Mouse (Mus musculus) fat pad, adult 2 months (tissue): ENCODE results near the gene Hist1h2bc.
A peak's percentile ranks its signal among the peaks of the same experiment; 100 is the strongest.
"Not testable (repeated sequence)": the region's sequence is repeated elsewhere in the genome, so short reads cannot be mapped to it uniquely, and the experiment has no call there.

Source experiments
- DNase-seq: peaks from one replicate; pipeline ENCODE4 v3.0.0-alpha.2; 2011; ENCODE audit warnings: low read depth, low spot score; ENCODE audit errors: extremely low read depth

The Hist1h2bc gene

DNA sequence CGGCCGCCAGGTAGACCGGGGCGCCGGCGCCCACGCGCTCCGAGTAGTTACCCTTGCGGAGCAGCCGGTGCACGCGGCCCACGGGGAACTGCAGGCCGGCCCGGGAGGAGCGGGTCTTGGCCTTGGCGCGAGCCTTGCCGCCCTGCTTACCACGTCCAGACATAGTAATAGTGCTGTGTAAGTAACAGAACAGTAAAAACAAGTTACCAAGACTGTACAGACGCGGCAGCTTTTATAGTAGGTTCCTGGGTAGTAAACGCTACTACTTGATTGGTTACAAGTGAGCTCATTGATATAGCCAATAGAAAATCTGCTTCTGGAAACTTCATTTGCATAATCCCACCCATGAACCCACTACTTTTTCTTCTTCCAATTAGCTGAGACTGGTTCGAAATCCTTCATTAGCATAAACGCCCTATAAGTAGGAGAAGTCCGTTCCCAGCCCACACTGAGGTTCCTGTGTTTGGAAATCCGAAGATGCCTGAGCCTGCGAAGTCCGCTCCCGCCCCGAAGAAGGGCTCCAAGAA lies at the start of gene Hist1h2bc, which contains the start of gene Hist1h2ac:
Gene Hist1h2bc, plus strand, starts transcription at position 445 of the 527 bp plus-strand sequence.
Gene Hist1h2ac, minus strand, starts transcription at position 194 of the 527 bp plus-strand sequence.
- DNase-seq: peak; percentile 99

DNA sequence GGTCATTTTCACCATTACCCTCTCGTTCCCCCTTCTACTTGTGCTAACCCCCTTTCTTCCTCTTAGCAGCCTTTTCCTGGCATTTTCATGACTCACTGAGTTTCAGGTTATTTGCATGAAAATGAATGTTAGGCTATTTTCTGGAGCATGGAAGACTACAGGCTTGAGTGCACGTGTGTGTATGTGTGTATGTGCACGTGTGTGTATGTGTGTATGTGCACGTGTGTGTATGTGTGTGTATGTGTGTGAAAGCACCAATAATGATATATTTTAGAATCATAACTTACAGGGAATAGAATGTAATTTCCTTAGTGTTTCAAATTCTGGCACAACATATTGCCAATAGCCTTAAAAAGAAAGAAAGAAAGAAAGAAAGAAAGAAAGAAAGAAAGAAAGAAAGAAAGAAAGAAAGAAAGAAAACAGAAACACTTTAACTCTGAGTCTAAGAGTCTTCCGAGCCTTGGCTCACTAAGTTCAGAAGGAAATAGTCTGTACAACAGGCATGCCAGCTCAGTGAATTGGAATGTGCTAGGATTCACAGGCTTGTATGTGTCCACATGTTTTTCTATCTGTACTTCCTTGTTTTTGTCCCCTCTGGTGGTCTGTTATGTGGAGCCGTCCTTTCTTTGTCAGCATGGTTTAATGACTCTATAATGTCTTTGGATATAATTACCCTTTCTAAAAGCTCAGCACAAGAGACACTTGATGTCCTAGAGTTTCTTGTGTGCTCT lies 24.2 kb upstream of the Hist1h2bc start:
- no peak for DNase-seq

- no peak for DNase-seq
Observed at GRCm38 (mm10) chr13:23662536-23662935, 21.5 kb upstream of the Hist1h2bc start.

- no peak for DNase-seq
Observed at GRCm38 (mm10) chr13:23681990-23682582, 1.9 kb upstream of the Hist1h2bc start.

GRCm38 (mm10) chr13:23682623-23682946 lies 1.4 kb upstream of the Hist1h2bc start:
- no peak for DNase-seq

DNA sequence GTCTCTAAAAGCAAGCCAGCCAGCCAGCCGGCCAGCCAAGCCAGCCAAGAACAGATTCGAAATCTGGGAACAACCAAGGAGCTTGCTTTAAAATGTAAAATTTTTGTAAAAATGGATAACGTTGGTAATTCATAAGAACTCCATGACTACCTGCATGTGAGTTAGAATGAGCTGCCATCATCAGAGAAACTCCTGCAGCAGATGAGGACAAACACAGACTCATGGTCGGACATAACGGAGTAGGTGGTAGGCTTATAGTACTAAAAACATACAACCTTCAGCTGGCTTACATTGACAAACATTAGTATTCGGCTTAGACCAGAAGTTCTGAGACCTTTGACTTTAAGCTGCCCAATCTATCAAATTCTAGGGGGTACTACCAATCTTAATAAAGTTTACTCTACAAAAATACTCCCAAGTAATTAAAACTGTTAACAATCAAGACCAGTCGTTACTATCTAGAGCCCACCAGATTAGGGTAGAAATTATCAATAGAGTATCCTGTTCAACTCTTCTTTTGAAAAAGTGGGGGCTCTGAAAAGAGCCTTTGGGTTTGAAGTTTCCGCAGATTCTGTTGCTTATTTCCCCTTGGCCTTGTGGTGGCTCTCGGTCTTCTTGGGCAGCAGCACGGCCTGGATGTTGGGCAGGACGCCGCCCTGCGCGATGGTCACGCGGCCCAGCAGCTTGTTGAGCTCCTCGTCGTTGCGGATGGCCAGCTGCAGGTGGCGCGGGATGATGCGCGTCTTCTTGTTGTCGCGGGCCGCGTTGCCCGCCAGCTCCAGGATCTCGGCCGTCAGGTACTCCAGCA lies 848 bp upstream of the Hist1h2bc start:
- not testable (repeated sequence) for DNase-seq

- DNase-seq: peak; percentile 46
Observed at GRCm38 (mm10) chr13:23684295-23684945, 421 bp downstream of the Hist1h2bc start.

- DNase-seq: no peak
Observed at GRCm38 (mm10) chr13:23685121-23685861, 1.3 kb downstream of the Hist1h2bc start.

GRCm38 (mm10) chr13:23685966-23686365 lies 2.0 kb downstream of the Hist1h2bc start:
- no peak for DNase-seq

- DNase-seq: no peak
Observed at GRCm38 (mm10) chr13:23687181-23687580, 3.2 kb downstream of the Hist1h2bc start.

GRCm38 (mm10) chr13:23687907-23688306 lies 3.9 kb downstream of the Hist1h2bc start:
- DNase-seq: no peak

DNA sequence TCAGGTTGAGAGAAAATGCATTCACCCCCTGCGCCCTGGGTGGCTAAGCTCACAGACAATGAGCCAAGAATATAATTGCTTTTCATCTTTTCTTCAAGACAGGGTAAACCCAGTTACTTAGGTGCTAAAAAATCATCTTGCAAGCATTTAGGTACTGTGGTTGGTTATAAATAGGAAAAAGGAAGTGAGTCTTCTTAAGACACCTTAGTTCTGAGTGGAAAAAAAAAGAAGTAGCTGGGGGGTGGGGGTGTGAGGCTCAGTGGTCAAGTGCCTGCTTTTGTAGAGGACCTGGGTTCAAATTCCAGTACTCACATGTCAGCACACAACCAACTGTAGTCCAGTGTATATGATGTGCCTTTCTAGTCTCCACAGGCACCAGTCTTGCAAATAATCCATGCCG lies 5.0 kb downstream of the Hist1h2bc start:
- no peak for DNase-seq

DNA sequence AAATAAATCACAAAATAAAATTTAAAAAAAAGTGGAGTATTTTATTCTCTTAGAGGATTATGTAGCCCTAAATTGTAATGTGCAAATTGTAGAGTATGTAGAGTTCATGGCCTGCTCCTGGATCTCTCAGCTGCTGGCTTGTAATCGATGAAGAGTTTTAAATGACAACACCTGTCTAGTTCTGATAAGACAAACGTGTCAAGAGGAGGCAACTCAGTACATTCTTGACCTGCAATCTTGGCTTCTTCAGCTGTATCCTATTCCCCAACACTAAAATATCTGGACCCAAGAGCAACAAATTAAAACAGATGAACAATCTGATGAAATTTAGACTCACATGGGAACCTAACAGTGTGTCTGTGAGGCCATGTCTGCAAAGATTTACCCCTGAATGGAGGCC lies 5.5 kb downstream of the Hist1h2bc start:
- no peak for DNase-seq

DNA sequence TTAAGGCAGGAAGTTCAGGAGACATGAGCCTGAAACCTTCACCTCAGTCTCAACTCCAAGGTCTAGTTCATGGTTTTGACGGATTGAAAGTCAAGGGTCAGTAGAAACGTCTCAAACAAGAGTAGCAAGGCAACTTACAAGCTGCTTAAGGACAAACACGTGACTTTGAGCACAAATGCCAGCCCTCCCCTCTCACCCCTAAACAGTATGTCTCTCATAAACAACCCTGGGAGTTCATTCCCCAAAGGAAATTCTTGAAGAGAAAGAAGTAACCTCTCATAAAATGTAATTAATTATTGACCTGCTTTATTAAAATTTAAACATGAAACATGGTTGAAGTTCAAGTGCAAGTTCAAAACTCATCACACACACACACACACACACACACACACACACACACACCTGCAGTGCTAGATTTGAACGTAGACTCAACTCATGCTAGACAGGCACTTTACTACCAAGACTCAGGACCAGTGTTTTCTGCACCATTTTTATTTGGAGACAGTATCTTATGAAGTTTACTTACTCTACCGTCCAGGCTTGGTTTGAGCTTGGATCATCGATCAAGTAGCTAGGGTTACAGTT lies 9.9 kb downstream of the Hist1h2bc start:
- DNase-seq: no peak

- DNase-seq: no peak
Observed at GRCm38 (mm10) chr13:23694956-23695355, 11.0 kb downstream of the Hist1h2bc start.

GRCm38 (mm10) chr13:23695514-23695913 lies 11.5 kb downstream of the Hist1h2bc start, which contains the start of gene Hist1h1t:
Gene Hist1h1t (plus strand): TSS chr13:23695814.
- no peak for DNase-seq

- no peak for DNase-seq
Observed at GRCm38 (mm10) chr13:23696061-23696474, 12.1 kb downstream of the Hist1h2bc start.

- no peak for DNase-seq
Observed at GRCm38 (mm10) chr13:23697491-23698299, 13.7 kb downstream of the Hist1h2bc start.

- peak; percentile 80 for DNase-seq
Observed at GRCm38 (mm10) chr13:23698300-23698693, 14.3 kb downstream of the Hist1h2bc start, which contains the start of gene Hist1h4c. Gene Hist1h4c (minus strand): TSS chr13:23698454.
